Mouse (Mus musculus) hematopoietic stem cell, adult 5-6 weeks (primary cell): ENCODE results near the gene Tas1r3. TPM values are rescaled to one million over a fixed set of nuclear protein-coding genes. Genes with fewer than 3 reads are reported as not detected.

Experiments
- ATAC-seq, 2 experiments: fragments of 125-278 bp in 1 of 2; replicated peaks in 1 of 2; 2 replicates each; pipeline ENCODE4 v1.8.0; 2016 to 2017; ENCODE audit warnings: inconsistent platforms in 2 of 2, mild to moderate bottlenecking in 2 of 2, moderate number of reproducible peaks in 2 of 2, low read depth in 1 of 2, moderate TSS enrichment in 1 of 2; ENCODE audit not compliant: low FRiP score in 2 of 2, poor library complexity in 2 of 2, severe bottlenecking in 2 of 2, insufficient read depth in 1 of 2, low TSS enrichment in 1 of 2
- total RNA-seq: library from RNA; stranded (forward); fragments of 172-1452, 232-1000 nt; gene quantifications from 2 replicates; pipeline ENCODE4 v1.2.3, GENCODE M21; 2017

Tas1r3 gene
- total RNA-seq, 1 experiment from 2014 or later: 0.45 TPM

DNA sequence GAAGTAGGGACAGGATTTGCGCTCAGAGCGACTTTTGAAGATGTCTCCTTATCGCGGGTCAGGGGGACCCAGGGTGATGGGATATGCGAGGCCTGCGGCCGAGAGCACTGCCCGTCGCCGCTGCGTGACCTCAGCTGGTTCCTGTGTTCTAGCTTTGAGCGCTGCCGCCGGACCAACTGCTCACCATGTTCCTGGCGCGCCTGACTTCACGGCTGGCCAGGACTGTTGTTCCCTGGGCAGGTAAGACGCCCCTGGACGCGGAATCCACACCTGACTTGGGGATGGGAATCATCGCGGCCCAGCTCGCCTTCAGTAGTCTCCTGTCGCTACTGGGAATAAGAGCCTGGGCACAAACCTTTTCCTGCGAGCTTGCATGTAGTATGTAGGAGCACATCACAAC is 31.3 kb downstream of the Tas1r3 start:
- ATAC-seq: no peak

DNA sequence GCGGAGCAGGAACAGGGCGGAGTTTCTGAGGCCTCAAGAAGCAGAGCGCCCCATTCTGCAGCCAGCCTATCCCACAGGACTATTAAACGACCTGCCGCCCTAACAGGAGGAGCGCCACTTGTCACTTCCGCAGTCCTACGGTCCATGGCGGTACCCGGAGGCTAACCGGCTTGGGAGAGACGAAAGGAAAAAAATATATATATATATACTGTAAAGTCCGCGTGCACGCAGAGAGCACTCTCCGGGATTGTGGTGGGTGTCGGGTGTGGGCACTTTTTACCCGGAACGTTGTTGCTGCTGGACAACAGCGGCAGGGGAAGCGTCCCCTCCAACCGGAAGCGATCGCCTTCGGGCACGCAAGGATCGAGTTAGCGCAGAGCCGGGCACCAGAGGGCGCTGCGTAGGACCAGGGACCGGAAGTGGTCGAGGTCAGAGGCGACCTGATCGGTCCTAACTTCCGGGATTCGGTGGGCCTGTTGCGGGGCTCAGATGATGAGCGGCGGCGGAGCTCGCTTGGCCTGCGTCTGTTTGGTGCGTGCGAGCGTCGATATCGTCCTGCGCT is 31.9 kb downstream of the Tas1r3 start, which contains the start of gene Aurkaip1:
Gene Aurkaip1, plus strand, starts transcription at position 68 of the 562 bp plus-strand sequence.
- ATAC-seq: peak; percentile 89 to 93

DNA sequence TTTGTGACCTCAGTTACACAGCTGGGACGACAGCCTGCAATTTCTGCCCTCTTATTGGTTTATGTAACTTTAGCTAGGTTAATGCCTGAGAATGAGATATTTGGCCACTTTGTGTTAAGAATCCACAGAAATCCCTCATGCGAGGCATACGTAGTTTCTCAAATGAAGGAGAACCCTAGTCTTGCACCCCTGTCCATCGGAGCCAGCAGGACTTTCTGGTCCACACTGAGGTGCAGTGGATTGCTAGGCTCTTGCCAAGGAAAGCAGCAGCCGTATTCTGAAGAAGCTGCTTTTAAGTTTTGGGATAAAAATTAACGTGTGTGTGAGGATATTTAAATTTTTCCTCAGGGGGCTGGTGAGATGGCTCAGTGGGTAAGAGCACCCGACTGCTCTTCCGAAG is 32.6 kb downstream of the Tas1r3 start:
- ATAC-seq: no peak

DNA sequence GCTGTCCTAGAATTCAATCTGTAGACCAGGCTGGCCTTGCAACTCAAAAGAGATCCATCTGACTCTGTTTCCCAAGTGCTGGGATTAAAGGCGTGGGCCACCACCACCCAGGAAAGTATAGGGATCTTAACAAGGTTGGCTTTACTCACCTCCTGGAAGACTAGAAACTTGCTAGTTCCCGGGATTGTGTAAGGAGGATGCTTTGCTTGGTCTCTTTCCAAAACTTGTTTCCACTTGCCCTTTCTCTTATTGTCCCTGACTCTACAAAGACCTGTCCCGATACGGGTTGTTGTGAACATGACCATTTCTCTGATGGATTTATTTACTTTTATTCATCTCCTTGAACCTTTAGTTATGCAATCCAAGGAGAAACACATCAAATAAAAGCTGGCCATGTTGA is 33.3 kb downstream of the Tas1r3 start:
- ATAC-seq: no peak

DNA sequence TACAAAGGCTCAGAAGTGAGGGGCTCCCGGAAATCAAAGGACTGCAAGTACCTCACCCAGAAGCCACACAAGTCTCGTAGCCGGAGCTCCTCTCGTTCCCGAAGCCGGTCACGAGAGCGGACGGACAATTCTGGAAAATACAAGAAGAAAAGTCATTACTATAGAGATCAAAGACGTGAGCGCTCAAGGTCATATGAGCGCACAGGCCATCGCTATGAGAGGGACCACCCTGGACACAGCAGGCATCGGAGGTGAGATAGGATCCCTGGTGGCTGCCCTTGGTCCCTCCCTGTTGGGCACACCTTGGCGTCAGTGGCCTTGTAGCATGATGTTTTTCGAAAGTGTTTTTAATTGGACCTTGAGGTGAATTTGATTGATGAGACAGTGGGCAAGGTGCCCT is 39.7 kb downstream of the Tas1r3 start:
- ATAC-seq: no peak

DNA sequence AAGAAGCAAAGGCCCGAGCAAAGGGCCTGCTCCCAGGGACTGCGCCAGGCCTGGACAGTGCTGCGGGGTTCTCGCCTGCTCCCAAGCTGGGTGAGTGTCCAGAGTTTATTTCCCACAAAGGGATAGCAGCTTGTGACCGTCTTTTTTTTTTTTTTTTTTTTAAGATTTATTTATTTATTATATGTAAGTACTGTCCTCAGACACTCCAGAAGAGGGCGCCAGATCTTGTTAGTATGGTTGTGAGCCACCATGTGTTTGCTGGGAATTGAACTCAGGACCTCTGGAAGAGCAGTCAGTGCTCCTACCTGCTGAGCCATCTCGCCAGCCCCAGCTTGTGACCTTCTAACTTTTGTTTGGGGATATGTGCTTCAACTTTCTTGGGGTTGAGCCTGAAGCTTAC is 42.1 kb downstream of the Tas1r3 start:
- no peak for ATAC-seq

DNA sequence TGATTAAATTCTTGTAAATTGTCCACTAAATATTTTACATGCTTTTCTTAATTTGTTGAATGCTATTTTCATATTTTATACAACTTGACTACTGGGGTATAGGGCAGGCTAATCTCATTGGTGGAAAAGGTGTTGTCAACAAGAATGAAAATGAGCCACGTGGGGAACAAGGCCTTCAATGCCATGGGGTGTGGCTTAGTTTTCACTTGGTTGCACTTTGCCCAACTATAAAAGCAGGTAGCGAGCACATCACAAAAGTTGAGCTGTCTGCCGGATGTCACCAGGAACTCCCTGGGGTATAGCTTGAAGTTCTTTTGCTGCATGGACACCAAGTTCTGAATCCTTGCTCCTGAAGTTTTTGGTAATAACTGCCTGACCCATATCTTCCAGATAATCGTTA is 45.6 kb downstream of the Tas1r3 start:
- ATAC-seq: no peak

DNA sequence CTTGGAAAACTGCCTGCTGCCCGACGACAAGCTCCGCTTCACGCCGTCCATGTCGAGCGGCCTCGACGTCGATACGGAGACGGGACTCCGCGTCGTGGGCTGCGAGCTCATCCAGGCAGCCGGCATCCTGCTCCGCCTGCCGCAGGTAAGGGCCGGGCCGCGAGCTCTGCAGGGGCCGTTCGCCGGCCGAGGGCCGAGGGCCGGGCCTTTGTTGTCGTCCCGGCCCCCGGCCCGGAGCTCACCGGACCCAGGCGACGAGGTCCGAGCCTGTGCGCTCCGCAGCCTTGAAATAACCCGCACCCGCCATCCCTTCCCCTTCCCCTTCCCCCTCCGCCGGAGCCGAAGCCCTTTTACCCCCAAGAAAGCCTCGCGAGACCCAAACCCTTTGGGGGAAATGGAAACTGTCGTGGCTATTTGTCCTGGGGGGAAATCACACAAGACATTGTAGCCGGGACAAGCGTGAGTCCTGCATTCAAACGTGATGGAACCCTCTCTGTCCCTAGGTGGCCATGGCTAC is 50.4 kb downstream of the Tas1r3 start:
- ATAC-seq: 0 out of 4 replicates have a peak, but pooled peaks of 1 of the 2 experiments have one; percentile 12

DNA sequence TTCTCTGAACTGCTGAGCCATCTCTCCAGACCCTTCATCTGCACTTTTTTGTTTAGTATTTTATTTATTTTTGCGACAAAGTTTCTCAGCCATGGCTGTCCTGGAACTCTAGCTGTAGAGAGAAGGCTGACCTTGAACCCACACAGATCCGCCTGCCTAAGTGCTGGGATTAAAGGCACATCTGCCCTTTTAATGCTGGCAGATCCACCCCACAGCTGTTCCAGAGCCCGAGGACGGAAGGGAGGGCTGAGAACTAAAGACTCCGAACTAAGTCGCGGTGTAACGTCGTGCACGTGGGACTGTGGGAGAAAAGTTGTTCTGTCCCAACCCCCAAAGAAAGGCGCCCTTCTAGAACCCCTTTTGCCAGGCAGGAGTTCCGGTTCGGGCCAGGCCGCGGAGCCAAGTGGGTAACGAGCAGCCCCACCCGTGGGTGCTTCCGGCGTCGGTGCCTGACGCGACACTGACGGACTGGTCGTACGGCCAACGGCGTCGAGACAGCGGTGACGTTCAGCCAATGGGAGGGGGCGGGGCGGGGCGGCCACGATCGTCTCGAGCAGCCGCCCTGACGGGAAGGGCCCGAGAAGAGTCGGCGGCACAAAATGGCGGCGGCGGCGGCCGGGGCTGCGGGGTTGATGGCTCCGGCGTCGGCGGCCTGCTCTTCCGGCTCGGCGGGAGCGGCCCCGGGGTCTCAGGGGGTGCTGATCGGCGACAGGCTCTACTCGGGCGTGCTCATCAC is 51.1 kb downstream of the Tas1r3 start, which contains the start of gene Ccnl2:
Gene Ccnl2, plus strand, starts transcription at position 561 of the 736 bp plus-strand sequence.
- ATAC-seq: peak; percentile 99 to 100

Other genes starting within 250 kb of the Tas1r3 start
- gene Cdk11b, start 238.5 kb downstream of the Tas1r3 start, total RNA-seq: 75.7 and 107 TPM in 2 replicates
- gene Gm10563, start 218.0 kb downstream of the Tas1r3 start, total RNA-seq: not detected in 2 replicates
- not detected in 2 replicates for gene Mmp23, start 210.0 kb downstream of the Tas1r3 start, total RNA-seq
- gene Mib2, start 194.2 kb downstream of the Tas1r3 start, total RNA-seq: 29.1 and 42.8 TPM in 2 replicates
- 3.7 and 6.9 TPM in 2 replicates for gene Fndc10, start 169.0 kb downstream of the Tas1r3 start, total RNA-seq
- gene Ssu72, start 158.6 kb downstream of the Tas1r3 start, total RNA-seq: 73.4 and 97.7 TPM in 2 replicates
- gene Tmem240, start 128.6 kb downstream of the Tas1r3 start, total RNA-seq: 0.31 and 1.5 TPM in 2 replicates
- 53.7 and 73.8 TPM in 2 replicates for gene Atad3a, start 102.3 kb downstream of the Tas1r3 start, total RNA-seq
- 0.30 and 0.31 TPM in 2 replicates for gene Vwa1, start 88.7 kb downstream of the Tas1r3 start, total RNA-seq
- gene Tmem88b, start 77.5 kb downstream of the Tas1r3 start, total RNA-seq: 0.05 TPM in 1 of 2 replicates, not detected in the other
- not detected in 2 replicates for gene Ankrd65, start 72.9 kb downstream of the Tas1r3 start, total RNA-seq
- gene Mrpl20, start 60.5 kb downstream of the Tas1r3 start, total RNA-seq: 47.9 and 55.7 TPM in 2 replicates
- 120 and 133 TPM in 2 replicates for gene Ccnl2, start 50.9 kb downstream of the Tas1r3 start, total RNA-seq
- gene Aurkaip1, start 32.1 kb downstream of the Tas1r3 start, total RNA-seq: 93.5 and 114 TPM in 2 replicates
- gene Mxra8, start 23.7 kb downstream of the Tas1r3 start, total RNA-seq: 1.4 and 13.4 TPM in 2 replicates
- 21.0 and 23.8 TPM in 2 replicates for gene Dvl1, start 16.0 kb downstream of the Tas1r3 start, total RNA-seq
- gene Cptp, start 6.1 kb upstream of the Tas1r3 start, total RNA-seq: 7.3 and 8.5 TPM in 2 replicates
- 22.6 and 24.8 TPM in 2 replicates for gene Ints11, start 6.2 kb upstream of the Tas1r3 start, total RNA-seq
- gene Pusl1, start 28.4 kb upstream of the Tas1r3 start, total RNA-seq: 23.3 and 26.5 TPM in 2 replicates
- 3.7 and 13.8 TPM in 2 replicates for gene Acap3, start 28.5 kb upstream of the Tas1r3 start, total RNA-seq
- 80.7 and 104 TPM in 2 replicates for gene Ube2j2, start 80.5 kb upstream of the Tas1r3 start, total RNA-seq
- gene C1qtnf12, start 99.0 kb upstream of the Tas1r3 start, total RNA-seq: 12.1 and 36.7 TPM in 2 replicates
- gene B3galt6, start 129.3 kb upstream of the Tas1r3 start, total RNA-seq: 8.6 and 11.8 TPM in 2 replicates
- gene Sdf4, start 129.5 kb upstream of the Tas1r3 start, total RNA-seq: 151 and 176 TPM in 2 replicates
- gene Tnfrsf4, start 150.5 kb upstream of the Tas1r3 start, total RNA-seq: 2.3 and 6.6 TPM in 2 replicates
- gene Tnfrsf18, start 162.8 kb upstream of the Tas1r3 start, total RNA-seq: 14.5 and 33.5 TPM in 2 replicates
- gene Ttll10, start 196.1 kb upstream of the Tas1r3 start, total RNA-seq: 1.3 TPM in 1 of 2 replicates, not detected in the other
- 35.2 and 42.8 TPM in 2 replicates for gene 9430015G10Rik, start 246.6 kb upstream of the Tas1r3 start, total RNA-seq